Mouse (Mus musculus): ENCODE results near the gene Dhdds.
"Not testable (repeated sequence)": the region's sequence is repeated elsewhere in the genome, so short reads cannot be mapped to it uniquely, and the experiment has no call there.

Gene Dhdds

GRCm38 (mm10) chr4:134005581-134006358 lies 5.1 kb upstream of the Dhdds start:
- DNase-seq (ENCODE audit: low read depth) = no peak

- no peak for DNase-seq (ENCODE audit: low read depth)
Observed at GRCm38 (mm10) chr4:134002903-134003302, 2.2 kb upstream of the Dhdds start.

- no peak for DNase-seq (ENCODE audit: low read depth)
Observed at GRCm38 (mm10) chr4:134002246-134002645, 1.5 kb upstream of the Dhdds start.

GRCm38 (mm10) chr4:134001710-134002109 lies 992 bp upstream of the Dhdds start:
- DNase-seq (ENCODE audit: low read depth) = no peak

GRCm38 (mm10) chr4:133994697-133995096 lies 6.0 kb downstream of the Dhdds start:
- no peak for DNase-seq (ENCODE audit: low read depth)

- DNase-seq (ENCODE audit: low read depth) = no peak
Observed at GRCm38 (mm10) chr4:133991087-133991660, 9.5 kb downstream of the Dhdds start.

- no peak for DNase-seq (ENCODE audit: low read depth)
Observed at GRCm38 (mm10) chr4:133990035-133990434, 10.7 kb downstream of the Dhdds start.

GRCm38 (mm10) chr4:133988289-133988688 lies 12.4 kb downstream of the Dhdds start:
- not testable (repeated sequence) for DNase-seq (ENCODE audit: low read depth)

GRCm38 (mm10) chr4:133982936-133983335 lies 17.8 kb downstream of the Dhdds start:
- DNase-seq (ENCODE audit: low read depth) = no peak

- DNase-seq (ENCODE audit: low read depth) = no peak
Observed at GRCm38 (mm10) chr4:133980496-133980895, 20.2 kb downstream of the Dhdds start.

- DNase-seq (ENCODE audit: low read depth) = no peak
Observed at GRCm38 (mm10) chr4:133978021-133978711, 22.6 kb downstream of the Dhdds start.

- no peak for DNase-seq (ENCODE audit: low read depth)
Observed at GRCm38 (mm10) chr4:133971741-133972140, 29.0 kb downstream of the Dhdds start.

- no peak for DNase-seq (ENCODE audit: low read depth)
Observed at GRCm38 (mm10) chr4:133970876-133971275, 29.8 kb downstream of the Dhdds start.

GRCm38 (mm10) chr4:133970196-133970595 lies 30.5 kb downstream of the Dhdds start:
- no peak for DNase-seq (ENCODE audit: low read depth)

GRCm38 (mm10) chr4:133969114-133969770 lies 31.5 kb downstream of the Dhdds start:
- no peak for DNase-seq (ENCODE audit: low read depth)

- peak; percentile 32 for DNase-seq (ENCODE audit: low read depth)
Observed at GRCm38 (mm10) chr4:133968150-133968921, 32.4 kb downstream of the Dhdds start, which contains the start of gene Hmgn2. Gene Hmgn2, minus strand, starts transcription at chr4:133968650.

- peak; percentile 90 for DNase-seq (ENCODE audit: low read depth)
Observed at GRCm38 (mm10) chr4:133967866-133968149, 32.9 kb downstream of the Dhdds start.

- peak; percentile 92 for DNase-seq (ENCODE audit: low read depth)
Observed at GRCm38 (mm10) chr4:133967138-133967865, 33.4 kb downstream of the Dhdds start.

- no peak for DNase-seq (ENCODE audit: low read depth)
Observed at GRCm38 (mm10) chr4:133966271-133966940, 34.3 kb downstream of the Dhdds start.

- DNase-seq (ENCODE audit: low read depth) = no peak
Observed at GRCm38 (mm10) chr4:133962566-133962965, 38.2 kb downstream of the Dhdds start.

- DNase-seq (ENCODE audit: low read depth) = no peak
Observed at GRCm38 (mm10) chr4:133958884-133959283, 41.8 kb downstream of the Dhdds start.

All from c-Kit-positive CD71-negative TER-119-negative erythroid progenitor cells, embryonic 14.5 days (primary cell).